Mouse (Mus musculus) R1 (cell line): ENCODE results near the gene Tcp10c.
A peak's percentile ranks its signal among the peaks of the same experiment; 100 is the strongest.
"Not testable (repeated sequence)": the region's sequence is repeated elsewhere in the genome, so short reads cannot be mapped to it uniquely, and the experiment has no call there.

Experiments used
- DNase-seq: peaks from one replicate; pipeline ENCODE4 v3.0.0-alpha.2; 2018; ENCODE audit warnings: low read depth, low spot score

Tcp10c gene

DNA sequence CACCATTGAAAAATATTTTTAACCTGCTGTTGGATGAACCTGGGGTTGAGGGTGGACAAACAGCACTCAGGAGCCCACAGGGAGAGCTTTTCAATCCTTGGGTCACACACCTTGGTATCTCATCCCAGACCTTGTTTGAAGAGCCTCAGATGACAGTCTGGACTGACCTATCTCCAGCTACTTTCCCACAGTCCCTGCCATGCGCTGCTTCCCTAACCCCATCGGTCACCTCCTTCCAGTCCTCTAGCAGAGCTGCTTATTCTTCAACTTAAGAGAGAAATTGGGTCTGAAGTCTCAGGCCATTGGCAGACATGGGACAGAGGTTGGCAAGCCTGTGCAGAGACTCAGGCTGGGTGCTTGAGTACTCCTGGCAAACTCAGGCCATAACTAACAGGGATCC is 26.9 kb downstream of the Tcp10c start:
- not testable (repeated sequence) for DNase-seq

DNA sequence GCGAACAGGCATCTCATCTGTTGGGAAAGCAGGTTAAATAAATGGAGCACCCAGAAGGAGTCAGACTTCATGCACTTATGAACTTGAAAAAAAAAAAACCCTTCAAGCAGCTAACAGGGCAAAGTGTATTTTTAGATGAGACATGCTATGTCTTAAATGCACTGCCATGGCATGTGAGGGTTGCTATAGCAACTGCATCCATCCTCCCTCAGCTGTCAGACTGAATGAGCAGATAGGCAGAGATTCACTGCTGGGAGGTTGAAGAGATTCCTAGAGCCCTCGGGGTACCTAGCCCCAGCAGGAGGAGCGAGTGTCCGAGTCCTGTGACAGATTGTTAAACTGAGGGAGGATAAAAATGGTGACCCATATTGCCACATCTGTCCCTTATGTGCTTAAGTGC is 36.6 kb downstream of the Tcp10c start:
- DNase-seq = not testable (repeated sequence)

DNA sequence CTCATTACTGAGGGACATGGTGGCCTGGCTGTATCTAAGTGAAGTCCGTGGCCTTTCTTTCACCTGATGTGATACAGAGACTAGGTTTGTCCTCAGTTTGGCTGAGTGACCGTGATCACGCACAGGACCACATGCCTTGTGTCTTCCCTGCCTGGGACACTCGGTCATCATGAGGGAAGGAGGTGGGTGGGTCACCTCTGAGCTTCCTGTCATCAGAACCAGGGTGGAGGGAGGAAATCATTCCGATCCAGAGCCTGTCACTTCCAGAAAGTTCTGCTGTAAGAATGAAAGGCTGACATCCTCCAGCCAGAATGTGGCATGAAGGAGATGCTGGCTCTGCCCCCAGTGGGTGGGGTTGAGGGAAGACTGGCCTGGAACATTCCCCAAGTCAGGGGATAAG is 45.6 kb downstream of the Tcp10c start:
- DNase-seq = not testable (repeated sequence)

DNA sequence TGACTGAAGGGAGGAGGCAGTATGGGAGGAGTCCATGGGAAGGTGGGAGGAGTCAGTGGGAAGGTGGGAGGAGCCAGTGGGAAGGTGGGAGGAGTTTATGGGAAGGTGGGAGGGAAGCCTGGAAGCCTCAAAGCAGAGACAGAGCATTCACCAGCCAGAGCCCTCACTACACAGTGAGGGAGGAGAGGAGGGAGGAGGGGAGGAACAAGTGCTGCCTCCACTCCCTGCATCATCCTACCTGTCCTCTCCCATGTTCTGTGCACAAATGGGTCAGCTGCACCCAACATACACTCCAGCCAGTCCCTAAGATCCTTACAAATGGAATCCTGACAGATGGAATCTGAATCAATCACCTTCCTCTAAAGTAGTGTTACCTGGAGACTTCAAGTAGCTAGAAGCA is 47.7 kb downstream of the Tcp10c start:
- not testable (repeated sequence) for DNase-seq

DNA sequence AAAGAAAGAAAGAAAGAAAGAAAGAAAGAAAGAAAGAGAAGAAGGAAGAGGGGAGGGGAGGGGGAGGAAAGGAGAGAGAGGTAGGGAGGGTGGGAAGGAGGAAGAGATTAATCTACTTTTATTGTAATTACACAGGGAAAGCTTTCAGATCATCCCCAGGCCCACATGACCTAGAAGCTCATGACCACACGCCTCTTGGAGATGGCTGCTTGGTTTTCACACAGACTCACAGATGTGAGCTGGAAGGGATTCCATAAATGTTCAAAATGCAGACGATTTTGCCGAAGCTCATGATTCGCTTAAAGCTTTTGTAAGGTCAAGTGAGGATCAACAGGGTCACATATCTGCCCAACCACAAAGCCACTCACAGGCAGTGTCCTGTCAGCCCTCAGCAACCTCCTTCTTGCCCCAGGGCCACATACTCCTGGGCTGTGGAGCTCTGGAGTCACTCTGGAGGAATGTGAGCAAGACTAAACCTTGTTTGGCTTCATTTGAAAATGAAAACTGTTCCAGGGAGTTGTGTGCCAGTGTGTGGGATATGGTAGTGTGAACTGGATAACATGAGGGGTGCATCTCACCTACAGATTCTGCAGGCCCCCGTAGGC is 49.3 kb downstream of the Tcp10c start:
- not testable (repeated sequence) for DNase-seq

DNA sequence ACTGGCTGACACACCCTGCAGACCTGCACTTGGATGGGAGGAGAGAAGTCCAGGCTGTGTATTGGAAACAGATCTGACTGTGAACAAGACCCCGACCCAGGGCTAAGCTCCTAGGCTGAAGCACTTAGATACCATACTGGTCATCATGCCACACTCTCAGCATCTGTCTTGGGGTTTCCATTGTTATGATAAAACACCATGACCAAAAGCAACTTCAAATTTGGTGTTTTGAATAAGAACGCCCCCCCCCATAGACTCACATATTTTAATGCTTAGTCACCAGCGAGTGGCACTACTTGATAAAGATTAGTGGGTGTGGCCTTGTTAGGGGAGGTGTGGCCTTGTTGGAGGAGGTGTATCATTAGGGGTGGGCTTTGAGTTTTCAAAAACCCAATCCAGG is 51.7 kb downstream of the Tcp10c start:
- peak; percentile 64 for DNase-seq

DNA sequence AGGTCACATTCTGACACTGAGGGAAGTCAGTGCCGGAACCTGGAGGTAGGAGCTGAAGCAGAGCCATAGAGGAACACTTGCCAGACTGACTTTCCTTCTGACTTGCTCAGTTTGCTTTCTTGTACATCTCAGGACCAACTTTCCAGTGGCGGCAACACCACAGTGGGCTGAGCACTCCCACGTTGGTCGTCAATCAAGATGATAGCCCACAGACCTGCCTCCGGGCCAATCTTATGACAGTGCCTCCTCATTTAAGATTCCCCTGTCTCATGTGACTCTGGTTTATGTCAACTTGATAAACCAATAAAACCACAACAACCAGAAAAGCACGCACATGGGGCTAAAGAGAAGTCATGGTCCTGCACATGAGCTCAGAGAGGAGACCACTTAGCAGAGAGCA is 52.3 kb downstream of the Tcp10c start:
- not testable (repeated sequence) for DNase-seq

DNA sequence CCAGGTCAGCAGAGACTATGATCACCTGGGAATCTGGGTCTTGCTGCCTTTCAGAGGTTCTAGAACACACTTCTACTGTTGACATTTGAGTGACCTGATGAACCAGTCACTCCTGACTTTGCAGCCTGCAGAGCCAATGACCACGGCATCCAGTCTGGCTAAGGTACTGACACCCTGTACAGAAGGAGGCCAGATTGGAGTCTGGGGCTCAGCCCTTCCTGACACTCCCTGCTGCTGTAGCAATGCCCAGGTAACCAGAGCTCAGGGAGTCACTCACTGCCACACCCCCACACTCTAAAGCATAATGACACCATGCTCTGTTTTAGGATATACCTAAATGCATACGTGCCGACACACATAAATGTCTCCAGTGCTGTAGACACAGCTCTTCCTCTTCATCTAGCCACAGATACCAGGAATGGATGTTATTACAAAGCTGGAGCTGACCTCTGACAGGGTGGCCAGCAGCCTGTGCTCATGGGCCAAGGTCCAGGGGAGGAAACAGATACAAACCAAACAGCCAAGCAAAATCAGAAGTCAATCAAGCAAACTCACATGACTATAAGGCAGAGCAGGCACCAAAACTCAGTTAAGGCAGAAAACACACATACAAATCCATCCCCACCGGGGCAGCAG is 53.4 kb downstream of the Tcp10c start:
- not testable (repeated sequence) for DNase-seq

DNA sequence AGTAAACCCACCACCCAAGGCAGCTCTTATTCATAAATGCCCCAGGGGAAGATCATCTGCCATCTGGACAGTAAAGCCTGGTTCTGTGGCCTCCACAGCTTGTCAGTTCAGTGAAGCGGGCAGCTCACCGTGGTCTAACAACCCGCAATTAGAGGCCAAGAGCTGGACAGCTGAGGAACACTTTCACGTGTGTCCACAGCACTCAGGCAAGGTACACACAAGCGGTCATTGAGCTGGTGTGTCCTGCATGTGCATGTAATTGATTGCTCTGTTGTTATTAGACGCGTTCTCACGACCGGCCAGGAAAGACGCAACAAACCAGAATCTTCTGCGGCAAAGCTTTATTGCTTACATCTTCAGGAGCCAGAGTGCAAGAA is 53.9 kb downstream of the Tcp10c start:
- DNase-seq = not testable (repeated sequence)

DNA sequence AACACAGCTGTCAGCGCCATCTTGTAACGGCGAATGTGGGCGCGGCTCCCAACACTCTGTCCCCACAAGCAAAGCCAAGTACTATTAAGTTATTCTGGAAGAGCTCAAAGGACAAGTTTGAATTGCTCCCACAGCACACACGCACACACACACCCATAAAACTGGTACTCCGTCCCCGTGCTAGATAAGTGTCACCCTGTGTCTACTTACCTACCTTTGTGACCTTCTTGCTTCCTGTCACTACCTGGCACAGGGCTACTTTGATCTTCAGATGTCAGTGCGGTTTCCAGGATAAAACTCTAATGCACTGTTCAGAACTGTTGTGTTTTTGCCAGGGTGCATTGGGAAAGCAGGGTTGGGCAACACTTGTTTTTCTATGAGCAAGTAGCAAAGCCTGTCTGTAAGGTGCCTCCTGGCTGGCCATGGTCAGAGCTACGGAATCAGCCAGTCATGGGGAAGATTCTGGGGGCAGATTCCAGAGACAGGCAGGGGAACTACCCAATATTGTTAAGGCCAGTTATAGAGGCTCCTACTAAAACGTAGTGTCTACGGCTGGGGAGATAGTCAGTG is 66.7 kb downstream of the Tcp10c start:
- DNase-seq = not testable (repeated sequence)

DNA sequence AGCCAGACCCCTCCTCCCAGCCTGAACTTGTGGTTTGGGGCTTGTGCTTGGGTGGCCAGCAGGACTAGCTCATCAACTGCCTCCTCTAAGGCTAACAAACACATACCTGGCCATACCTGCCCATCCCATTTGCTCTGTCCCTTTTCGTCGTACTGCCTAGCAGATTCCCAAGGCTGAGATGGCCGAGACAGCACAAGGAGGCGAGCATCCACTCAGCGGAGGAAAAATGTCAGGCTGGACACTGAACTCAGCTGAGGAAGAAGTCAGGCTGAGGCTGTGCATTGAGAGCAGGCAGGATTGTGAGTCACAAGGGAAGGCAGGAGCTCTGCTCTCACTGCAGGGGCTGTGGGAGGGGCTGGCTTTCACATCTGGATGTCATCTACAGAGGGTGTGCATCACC is 68.3 kb downstream of the Tcp10c start:
- DNase-seq = not testable (repeated sequence)

DNA sequence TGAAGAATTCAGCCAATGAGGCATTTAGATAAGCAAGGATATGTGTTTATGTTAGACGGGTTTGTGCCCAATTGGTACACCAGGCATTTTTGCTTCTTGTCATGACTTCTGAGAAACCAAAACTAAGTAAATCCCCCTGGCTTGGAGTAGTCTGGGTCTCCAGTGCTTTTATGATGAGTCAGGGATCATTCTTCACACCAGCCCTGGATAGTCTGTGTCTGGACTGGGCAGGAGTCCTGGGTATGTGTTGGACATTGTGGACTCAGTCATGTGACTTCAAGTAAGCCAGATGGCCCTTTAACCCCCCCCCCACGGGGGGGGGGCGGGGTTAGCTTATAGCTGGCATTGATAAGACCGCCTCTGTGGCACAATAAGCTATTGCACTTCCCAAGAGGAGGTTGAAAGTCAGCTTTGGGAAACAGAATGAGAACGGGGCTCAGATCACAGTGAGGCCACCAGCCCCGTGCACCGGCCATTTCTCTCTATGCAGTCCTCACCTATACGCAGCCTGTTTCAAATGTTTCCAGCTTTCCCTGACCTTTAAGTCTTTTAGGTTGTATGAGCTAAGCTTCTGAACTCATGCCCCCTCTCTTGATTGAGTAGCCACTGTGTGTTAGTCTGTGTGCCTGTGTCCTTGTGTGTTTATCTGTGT is 69.1 kb downstream of the Tcp10c start:
- not testable (repeated sequence) for DNase-seq

DNA sequence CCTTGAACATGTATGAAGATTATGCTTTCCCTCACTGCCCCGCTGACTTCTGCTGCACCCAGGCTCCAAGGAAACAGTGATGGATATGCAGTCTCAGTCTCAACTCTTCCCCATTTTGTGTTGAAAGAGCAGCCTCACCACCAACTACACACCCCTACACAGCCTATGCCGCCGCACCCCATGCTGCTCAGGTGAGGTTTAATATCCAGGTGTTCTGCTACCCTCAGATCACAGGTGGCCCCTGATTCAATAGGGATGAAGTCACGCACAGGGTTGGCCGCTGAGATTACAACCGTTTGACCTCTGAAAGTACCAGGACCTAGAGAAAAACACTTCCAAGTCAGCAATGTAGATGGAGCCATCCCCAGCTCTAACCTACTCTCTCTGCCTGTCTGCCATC is 69.9 kb downstream of the Tcp10c start:
- DNase-seq = not testable (repeated sequence)

DNA sequence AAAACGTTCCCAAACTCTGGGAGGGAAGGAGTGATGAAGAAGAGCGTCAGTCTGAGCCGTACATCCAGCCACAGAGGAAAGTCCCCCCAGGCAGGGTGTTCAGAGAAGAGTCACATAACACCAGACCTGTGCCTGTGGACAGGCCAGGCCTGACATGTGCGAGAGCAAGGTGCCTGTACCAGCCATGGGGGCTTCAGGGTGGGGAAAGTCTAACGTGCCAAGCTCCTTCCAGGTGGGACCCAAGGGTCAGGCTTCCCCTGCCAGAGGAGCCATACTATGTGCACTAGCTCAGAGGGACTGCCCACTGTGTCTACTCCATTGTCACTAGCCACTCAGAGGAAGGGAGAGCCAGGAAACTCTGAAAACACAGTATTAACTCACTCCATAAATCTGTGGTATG is 71.3 kb downstream of the Tcp10c start:
- not testable (repeated sequence) for DNase-seq

DNA sequence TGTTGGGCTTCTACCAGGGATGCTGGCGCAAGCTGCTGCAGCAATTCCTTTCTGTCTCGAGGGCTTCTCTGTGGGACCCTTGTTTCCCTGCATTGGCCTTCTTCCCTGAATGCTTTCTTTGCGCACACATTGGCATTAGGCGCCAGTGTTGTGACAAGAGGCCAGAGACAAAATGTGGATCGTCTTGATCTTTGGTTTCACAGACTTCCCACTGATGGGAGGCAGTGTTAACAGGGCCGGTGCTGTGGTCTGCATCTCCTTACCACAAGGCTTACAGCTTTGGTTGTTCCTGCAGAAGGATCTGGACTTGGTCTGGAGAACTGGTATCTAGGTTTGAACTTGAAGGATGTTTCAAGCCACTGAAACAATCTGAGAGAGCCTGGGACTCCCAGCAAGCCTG is 72.1 kb downstream of the Tcp10c start:
- not testable (repeated sequence) for DNase-seq
